Mouse (Mus musculus) lung, embryonic 14.5 days (tissue): ENCODE data around the gene Metap1d. TPM values are rescaled to one million over a fixed set of nuclear protein-coding genes. Genes with fewer than 3 reads are reported as not detected.

Experiments used
- ATAC-seq: fragments of 200-750 bp; cut with Nextera tagmentation; 2 replicates; pipeline ENCODE4 v1.8.0; 2017; ENCODE audit warnings: mild to moderate bottlenecking, moderate TSS enrichment, moderate library complexity; ENCODE audit not compliant: insufficient read depth
- DNase-seq: peaks from one replicate; pipeline ENCODE4 v3.0.0-alpha.2; 2015
- H3K27ac ChIP-seq: fragments of 300-500 bp; sonication (generic); 2 replicates; pipeline ENCODE4 v1.5.1; 2014; ENCODE audit warnings: low read depth, mild to moderate bottlenecking, moderate library complexity
- H3K27me3 ChIP-seq: fragments of 300-500 bp; sonication (generic); 2 replicates; pipeline ENCODE4 v1.6.1; 2014; ENCODE audit warnings: low read length, control low read depth; ENCODE audit not compliant: insufficient read depth
- H3K36me3 ChIP-seq: fragments of 300-500 bp; sonication (generic); 2 replicates; pipeline ENCODE4 v1.6.1; 2014; ENCODE audit warnings: control low read depth; ENCODE audit not compliant: insufficient read depth
- H3K4me1 ChIP-seq: fragments of 300-500 bp; sonication (generic); 2 replicates; pipeline ENCODE4 v1.6.1; 2014; ENCODE audit warnings: antibody characterized with exemption, control low read depth; ENCODE audit not compliant: insufficient read depth
- H3K4me2 ChIP-seq: fragments of 300-500 bp; sonication (generic); 2 replicates; pipeline ENCODE4 v1.6.1; 2014; ENCODE audit warnings: mild to moderate bottlenecking
- H3K4me3 ChIP-seq: fragments of 300-500 bp; sonication (generic); 2 replicates; pipeline ENCODE4 v1.5.1; 2014; ENCODE audit warnings: low read depth, low read length
- H3K9ac ChIP-seq: fragments of 300-500 bp; sonication (generic); 2 replicates; pipeline ENCODE4 v1.6.1; 2014
- H3K9me3 ChIP-seq: fragments of 300-500 bp; sonication (generic); 2 replicates; pipeline ENCODE4 v1.6.1; 2016; ENCODE audit warnings: low read depth, low read length, control low read depth
- CTCF ChIP-seq: IDR thresholded peaks from 2 replicates; pipeline ENCODE4 v1.5.1; 2016; ENCODE audit warnings: antibody characterized with exemption, low read depth
- WGBS: fragments of 180-500 bp; shearing (Covaris S2); extraction: QIAGEN DNeasy Blood & Tissue Kit; methylation state at CpG from one replicate; pipeline ENCODE4 v1.1.7; 2014; 5-methylcytosine and 5-hydroxymethylcytosine counted together
- polyA plus RNA-seq: library from polyadenylated mRNA; unstranded; fragments of >200 nt; fragmentation: Nextera tagmentation; extraction: Ambion mirVana; gene quantifications from 2 replicates; pipeline ENCODE4 v1.2.1, GENCODE M21; 2014

Gene Metap1d
- polyA plus RNA-seq, 1 experiment from 2014 or later, result 37.1 TPM

DNA sequence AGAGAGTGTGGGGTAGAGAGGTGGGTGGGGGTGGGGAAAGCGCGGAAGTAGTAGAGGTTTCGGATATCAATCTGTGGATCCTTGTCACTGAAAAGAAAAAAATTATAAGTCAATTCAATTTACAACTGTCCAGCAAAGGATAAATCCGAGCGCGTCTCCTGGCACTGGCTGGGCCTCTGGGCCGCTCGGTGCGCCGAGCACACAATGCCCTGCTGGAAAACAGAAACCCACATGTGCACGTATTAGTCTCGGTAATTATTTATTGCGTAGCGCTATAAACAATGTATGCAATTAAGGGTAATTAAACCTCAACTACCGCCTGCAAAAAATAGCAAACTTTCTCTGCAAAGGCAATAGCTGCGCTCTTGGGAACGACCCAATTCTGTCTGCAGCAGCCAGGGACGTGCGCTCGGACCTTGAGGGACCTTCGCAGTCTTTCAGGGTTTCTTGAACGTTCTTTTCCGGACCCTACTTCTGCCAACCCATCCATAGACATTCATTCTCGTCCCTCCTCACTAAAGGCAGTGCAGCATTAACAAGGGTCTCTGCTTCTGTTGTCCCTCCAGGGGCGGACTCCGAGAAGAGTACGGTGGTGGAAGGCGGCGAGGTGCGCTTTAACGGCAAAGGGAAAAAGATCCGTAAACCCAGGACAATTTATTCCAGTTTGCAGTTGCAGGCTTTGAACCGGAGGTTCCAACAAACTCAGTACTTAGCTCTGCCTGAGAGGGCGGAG, 77.5 kb downstream of the Metap1d start:
- Histone ChIP-seq H3K4me3 (peak overlapping the region; percentile 44; the same call in 1 of the 2 replicates), H3K27me3 (peaks cover 99% of the 10 kb centered on the region), H3K9ac (no peak overlapping the region), H3K4me2 (peak overlapping the region; percentile 77), H3K27ac (no peak overlapping the region), H3K4me1 (no peaks in the 10 kb centered on the region), H3K36me3 (no peaks in the 10 kb centered on the region), H3K9me3 (no peaks in the 10 kb centered on the region)
- DNase-seq (no peak), ATAC-seq (no peak)
- 2% methylated on average over 34 of the region's 34 CpGs for whole genome bisulfite sequencing
- TF ChIP-seq CTCF, result no peak

DNA sequence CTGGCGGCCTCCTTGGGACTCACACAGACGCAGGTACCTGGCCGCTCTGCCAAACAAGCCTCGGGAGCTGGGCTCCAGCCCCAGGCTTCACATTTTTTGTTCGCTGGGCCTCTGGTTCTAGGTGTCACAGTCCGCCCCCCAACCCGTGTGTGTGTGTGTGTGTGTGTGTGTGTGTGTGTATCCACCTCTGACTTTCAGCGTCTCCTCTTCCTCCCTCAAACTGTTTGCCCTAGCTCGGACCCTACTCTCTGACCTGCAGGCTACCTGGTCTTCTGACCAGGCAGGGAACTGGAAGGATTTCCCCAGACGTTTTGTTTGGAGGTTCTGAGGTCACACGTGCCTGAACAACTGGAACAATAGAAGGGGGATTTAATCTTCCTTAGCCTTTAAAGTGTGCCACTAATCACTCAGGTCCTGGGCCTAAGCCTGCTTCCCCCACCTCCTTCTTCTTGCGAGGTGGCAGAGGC, 78.1 kb downstream of the Metap1d start:
- Histone ChIP-seq H3K4me1 (no peaks in the 10 kb centered on the region), H3K9ac (no peak overlapping the region), H3K27ac (no peak overlapping the region), H3K9me3 (no peaks in the 10 kb centered on the region), H3K4me2 (no peak overlapping the region), H3K4me3 (no peak overlapping the region; the same call in 1 of the 2 replicates), H3K36me3 (no peaks in the 10 kb centered on the region), H3K27me3 (peaks cover 97% of the 10 kb centered on the region)
- WGBS, result 2% methylated on average over 12 of the region's 12 CpGs
- TF ChIP-seq CTCF, result no peak
- no peak for ATAC-seq
- no peak for DNase-seq

DNA sequence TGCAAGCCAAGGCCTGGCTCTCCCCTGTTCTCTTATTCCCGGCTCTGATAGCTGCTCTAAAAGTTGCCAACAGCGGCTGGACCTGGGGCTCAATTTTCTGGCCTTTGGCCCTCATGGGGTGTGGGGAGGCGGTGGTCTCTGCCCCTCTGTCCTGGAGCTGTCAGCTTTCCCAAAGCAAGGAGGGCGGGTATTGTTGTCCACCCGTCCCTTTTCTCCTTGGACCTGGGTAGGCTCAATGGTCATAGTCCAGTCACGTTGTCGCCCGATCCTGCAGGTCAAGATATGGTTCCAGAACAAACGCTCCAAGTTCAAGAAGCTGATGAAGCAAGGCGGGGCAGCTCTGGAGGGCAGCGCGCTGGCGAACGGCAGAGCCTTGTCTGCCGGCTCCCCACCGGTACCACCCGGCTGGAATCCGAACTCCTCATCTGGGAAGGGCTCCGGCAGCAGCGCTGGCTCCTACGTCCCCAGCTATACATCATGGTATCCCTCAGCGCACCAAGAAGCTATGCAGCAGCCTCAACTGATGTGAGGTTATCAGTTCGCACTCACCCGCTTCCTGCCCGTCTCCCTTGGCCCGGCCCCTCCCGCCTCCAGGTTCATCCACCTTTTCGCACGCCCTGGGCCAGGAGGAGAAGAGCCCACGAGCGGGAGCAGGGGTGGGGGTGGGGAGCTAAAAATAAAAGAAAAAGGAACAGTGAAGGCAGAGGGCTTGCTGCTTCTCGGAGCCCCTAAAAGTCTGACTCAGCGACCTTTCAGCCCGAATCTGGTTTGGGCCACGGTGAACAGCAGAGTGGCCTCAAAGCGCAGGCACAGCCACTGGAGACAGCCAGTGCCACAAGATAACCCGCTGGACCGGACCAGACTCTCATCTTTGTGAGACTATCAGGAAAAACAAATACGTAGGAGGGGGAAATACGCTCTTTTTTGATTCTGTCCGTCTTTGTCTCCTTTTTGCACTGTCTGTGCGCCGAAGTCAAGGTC, 79.2 kb downstream of the Metap1d start:
- Histone ChIP-seq H3K4me2 (no peak overlapping the region), H3K4me3 (no peak overlapping the region), H3K36me3 (no peaks in the 10 kb centered on the region), H3K9me3 (no peaks in the 10 kb centered on the region), H3K27ac (no peak overlapping the region), H3K4me1 (no peaks in the 10 kb centered on the region), H3K9ac (no peak overlapping the region), H3K27me3 (peaks cover 97% of the 10 kb centered on the region)
- under 1% methylated on average over 43 of the region's 43 CpGs for WGBS
- peak; percentile 12 for DNase-seq
- no peak for ATAC-seq
- TF ChIP-seq CTCF, result no peak

DNA sequence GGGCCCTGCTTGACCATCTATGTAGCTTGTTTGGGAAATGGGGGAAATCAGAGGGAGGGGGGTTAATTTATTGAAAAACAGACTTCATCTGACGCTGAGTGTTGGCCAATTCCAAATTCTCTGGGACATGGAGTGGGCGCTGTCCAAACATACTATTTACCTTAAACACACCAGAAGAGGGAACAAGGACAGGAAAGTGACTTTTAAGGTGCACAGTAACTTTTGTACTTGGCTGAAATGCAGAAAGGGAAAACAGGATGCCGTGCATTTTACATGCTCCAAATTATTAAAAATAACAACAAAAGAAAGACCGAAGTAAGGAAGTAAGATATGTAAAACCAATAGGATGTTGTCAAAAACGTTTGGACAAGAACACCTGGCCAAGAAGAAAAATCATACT, 80.0 kb downstream of the Metap1d start:
- ATAC-seq, result no peak
- H3K9me3 ChIP-seq, result no peaks in the 10 kb centered on the region
- H3K27ac ChIP-seq, result no peak overlapping the region
- H3K36me3 ChIP-seq, result no peaks in the 10 kb centered on the region
- WGBS, result 10% methylated on average over 5 of the region's 5 CpGs
- DNase-seq, result no peak
- H3K9ac ChIP-seq, result no peak overlapping the region
- no peak overlapping the region for H3K4me3 ChIP-seq
- TF ChIP-seq CTCF, result no peak
- H3K4me2 ChIP-seq, result no peak overlapping the region
- no peaks in the 10 kb centered on the region for H3K4me1 ChIP-seq
- peaks cover 97% of the 10 kb centered on the region for H3K27me3 ChIP-seq

DNA sequence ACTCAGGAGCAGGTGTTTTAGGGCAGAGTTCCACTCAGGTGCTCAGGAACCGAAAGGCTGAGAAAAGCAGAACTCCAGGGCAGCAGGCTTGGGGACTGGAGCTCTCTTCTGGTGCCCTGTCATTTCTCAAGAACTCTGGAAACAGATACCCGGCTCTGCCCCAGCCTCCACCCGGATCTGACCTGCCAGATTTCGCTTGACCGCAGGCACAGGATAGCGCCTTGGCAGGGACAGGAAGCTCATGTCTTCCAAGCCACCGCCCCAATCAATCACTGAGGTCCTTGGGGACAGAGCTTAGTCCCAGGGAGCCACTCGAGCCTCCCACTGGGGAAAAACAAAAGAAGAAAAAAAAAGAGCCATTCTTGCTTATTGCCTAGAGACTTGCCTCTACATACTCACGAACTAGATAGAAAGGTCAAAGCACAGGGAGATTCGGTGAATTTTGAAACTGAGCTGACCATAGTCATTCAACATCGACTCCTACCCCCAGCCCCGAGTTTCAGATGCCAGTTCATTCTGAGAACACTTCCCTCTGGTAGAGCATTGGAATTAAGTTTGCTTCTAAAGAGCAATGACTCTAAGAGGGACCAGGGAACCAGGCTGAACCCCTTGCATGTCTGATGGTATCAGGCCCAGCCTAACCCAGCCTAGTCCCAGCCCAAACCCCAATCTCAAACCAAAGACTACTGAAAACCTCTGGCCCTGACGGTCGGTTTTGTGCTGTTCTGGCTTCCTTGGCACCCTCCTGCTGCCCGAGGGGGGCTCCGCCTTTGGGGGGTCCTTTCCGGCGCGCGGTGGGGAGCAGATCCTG, 81.4 kb downstream of the Metap1d start:
- ATAC-seq (no peak), DNase-seq (peak; percentile 5)
- Histone ChIP-seq H3K4me1 (no peaks in the 10 kb centered on the region), H3K27ac (no peak overlapping the region), H3K27me3 (peaks cover 97% of the 10 kb centered on the region), H3K4me3 (no peak overlapping the region), H3K9me3 (no peaks in the 10 kb centered on the region), H3K36me3 (no peaks in the 10 kb centered on the region), H3K4me2 (no peak overlapping the region), H3K9ac (no peak overlapping the region)
- WGBS, result 1% methylated on average over 20 of the region's 20 CpGs
- no peak for TF ChIP-seq CTCF

DNA sequence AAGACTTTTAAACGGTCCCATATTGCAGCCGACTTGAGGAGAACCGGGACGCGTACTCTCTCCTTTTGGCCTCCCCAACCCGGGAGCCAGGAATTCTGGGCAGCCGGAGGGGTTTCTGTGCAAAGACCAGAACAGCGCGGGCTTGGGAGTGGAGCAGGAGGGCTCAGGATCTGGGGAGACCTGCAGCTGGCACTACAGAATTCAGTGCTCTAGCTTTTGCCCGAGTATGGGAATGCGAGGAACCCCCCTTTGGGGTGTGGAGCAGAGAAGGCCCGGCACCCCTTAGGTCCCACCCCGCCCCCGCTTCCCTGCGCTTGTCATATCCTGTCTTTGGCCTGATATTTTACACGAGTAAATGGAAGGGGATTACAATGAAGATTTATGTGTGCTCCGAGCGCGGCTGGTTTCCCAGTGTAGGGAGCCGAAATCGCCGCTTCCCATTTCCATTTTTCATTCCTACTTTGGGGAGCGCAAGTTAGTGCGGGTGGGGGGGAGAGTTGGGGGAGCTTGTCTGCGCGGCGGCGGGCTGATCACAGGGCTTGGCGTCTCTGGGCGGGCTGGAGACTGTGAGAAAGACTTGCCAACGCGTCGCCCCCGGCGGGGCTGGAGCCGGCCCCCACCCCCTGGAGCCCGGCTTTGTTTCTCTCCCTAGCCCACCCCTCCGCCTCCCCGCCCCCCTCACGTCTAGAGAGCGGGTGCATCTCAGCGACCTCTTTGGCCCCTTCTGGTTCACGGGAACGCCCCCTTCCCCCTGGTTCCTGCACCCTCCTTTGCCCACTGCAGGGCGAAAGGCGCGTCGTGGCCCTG, 87.7 kb downstream of the Metap1d start:
- peak; percentile 23 for DNase-seq
- Histone ChIP-seq H3K36me3 (no peaks in the 10 kb centered on the region), H3K27me3 (peaks cover 100% of the 10 kb centered on the region), H3K9ac (no peak overlapping the region), H3K4me3 (peak overlapping the region; percentile 16), H3K4me1 (peaks cover 5% of the 10 kb centered on the region; the same call in 1 of the 2 replicates), H3K4me2 (peak overlapping the region; percentile 33; the same call in 1 of the 2 replicates), H3K27ac (no peak overlapping the region), H3K9me3 (no peaks in the 10 kb centered on the region)
- 2% methylated on average over 48 of the region's 48 CpGs for WGBS
- ATAC-seq, result no peak
- TF ChIP-seq CTCF, result no peak
